Mouse (Mus musculus): ENCODE results near the gene Pomt2. TPM values are rescaled to one million over a fixed set of nuclear protein-coding genes. Genes with fewer than 3 reads are reported as not detected.

The Pomt2 gene
- polyA plus RNA-seq (2014; fragmentation: Nextera tagmentation; extraction: Ambion mirVana), result 12.2 and 14.8 TPM in 2 replicates

DNA sequence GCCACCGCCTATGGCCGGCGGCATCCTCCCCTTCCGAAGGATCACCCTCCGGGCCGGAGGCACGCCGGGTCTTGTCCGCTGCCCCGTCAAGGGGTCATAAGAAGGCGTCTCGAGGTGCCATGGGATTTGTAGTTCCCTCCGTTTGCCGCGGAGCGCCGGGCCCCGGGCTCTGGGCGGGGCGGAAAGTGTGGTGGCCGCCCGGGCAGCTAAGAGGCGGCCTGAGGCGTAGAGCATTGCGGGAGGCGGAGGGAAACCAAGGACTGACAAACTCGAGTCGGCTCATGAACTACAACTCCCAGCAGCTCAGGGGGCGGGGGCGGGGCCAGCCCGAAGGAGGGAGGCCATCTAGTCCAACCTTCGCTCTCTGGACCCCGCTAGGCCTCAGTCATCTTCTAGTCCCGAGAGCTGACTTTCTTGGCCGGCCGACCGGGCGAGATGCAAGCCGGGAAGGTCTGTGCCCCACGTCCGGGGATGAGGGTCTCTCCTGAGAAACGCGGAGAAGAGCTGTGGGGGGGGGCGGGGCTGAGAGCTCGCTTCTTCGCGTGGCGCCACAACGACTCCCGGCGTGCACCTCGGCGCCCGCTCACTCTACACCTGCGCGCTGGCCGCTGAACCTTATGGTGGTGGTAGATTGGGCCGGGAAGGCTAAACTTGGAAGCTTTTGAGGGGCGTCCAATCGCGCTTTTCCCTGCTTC, at the start of gene Pomt2:
Pomt2 (minus strand) TSS at position 574 of the 695 bp plus-strand sequence.
- peak within 1 kb of the TSS; percentile 82 for H3K4me3 ChIP-seq (ENCODE audit: low read depth, low read length)
- H3K36me3 ChIP-seq (ENCODE audit: control insufficient read depth, insufficient read depth, low read length), result no peaks in the 10 kb centered on the region
- WGBS, result under 1% methylated on average over 59 of the region's 61 CpGs
- H3K9me3 ChIP-seq (replicated peaks; ENCODE audit: control insufficient read depth, low read length), result peaks cover 5% of the 10 kb centered on the region; the same call in 1 of the 2 replicates
- peak; percentile 97 for ATAC-seq
- peaks cover 5% of the 10 kb centered on the region; the same call in 1 of the 2 replicates for H3K4me1 ChIP-seq (ENCODE audit: control insufficient read depth, insufficient read depth, low read length)
- peak; percentile 97 for DNase-seq (ENCODE audit: low spot score)
- H3K9ac ChIP-seq (ENCODE audit: low read length), result peak within 1 kb of the TSS; percentile 82
- peak within 1 kb of the TSS; percentile 76 for H3K4me2 ChIP-seq (ENCODE audit: low read length)
- no peaks in the 10 kb centered on the region for H3K27me3 ChIP-seq (replicated peaks; ENCODE audit: control insufficient read depth, insufficient read depth, low read length)
- peak within 1 kb of the TSS; percentile 97 for H3K27ac ChIP-seq (ENCODE audit: low read depth, low read length)

DNA sequence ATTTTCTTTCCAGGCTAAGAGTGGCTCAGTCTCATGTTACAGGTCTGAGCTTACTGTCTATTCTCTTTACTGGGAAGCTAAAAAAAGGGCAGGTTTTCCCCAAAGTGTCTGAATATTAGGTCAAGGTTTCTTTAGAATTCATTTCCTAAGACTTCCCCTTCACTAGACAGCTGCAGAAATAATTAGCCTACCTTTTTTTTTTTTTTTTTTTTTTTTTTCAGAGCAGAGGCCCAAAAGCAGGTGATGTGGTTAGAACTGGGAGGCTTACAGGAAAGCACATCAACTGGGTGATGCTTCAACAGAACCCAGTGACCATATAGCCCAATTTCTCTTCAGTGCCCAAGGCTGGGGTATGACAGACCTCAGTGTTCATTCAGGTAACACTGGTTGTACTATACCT, 48.5 kb upstream of the Pomt2 start:
- Histone ChIP-seq H3K4me2 (ENCODE audit: low read length) (no peak overlapping the region), H3K4me3 (ENCODE audit: low read depth, low read length) (no peak overlapping the region), H3K9ac (ENCODE audit: low read length) (no peak overlapping the region), H3K4me1 (ENCODE audit: control insufficient read depth, insufficient read depth, low read length) (peaks cover 7% of the 10 kb centered on the region), H3K27me3 (replicated peaks; ENCODE audit: control insufficient read depth, insufficient read depth, low read length) (no peaks in the 10 kb centered on the region), H3K9me3 (replicated peaks; ENCODE audit: control insufficient read depth, low read length) (no peaks in the 10 kb centered on the region), H3K36me3 (ENCODE audit: control insufficient read depth, insufficient read depth, low read length) (no peaks in the 10 kb centered on the region), H3K27ac (ENCODE audit: low read depth, low read length) (no peak overlapping the region)
- DNase-seq (ENCODE audit: low spot score) (no peak), ATAC-seq (no peak)

DNA sequence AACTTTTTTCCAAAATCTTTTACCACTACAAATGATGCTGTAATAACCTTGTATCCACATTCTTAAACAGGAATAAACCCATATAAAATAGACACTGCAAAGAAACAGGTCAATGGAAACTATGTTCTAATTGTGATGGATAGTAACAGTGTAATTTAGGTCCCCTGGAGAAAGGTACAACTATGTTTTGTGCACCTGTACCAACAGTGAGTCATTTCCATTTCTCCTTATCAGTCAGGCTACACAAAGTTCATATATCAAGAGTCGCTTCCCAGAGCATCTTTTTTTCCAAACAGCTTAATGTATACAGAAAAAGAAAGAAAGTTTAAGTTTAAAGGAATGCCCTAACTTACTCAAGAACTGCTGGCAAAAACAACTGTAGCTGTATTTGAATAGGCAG, 47.3 kb upstream of the Pomt2 start:
- ATAC-seq (no peak), DNase-seq (ENCODE audit: low spot score) (no peak)
- Histone ChIP-seq H3K4me3 (ENCODE audit: low read depth, low read length) (no peak overlapping the region), H3K27ac (ENCODE audit: low read depth, low read length) (no peak overlapping the region), H3K36me3 (ENCODE audit: control insufficient read depth, insufficient read depth, low read length) (no peaks in the 10 kb centered on the region), H3K27me3 (replicated peaks; ENCODE audit: control insufficient read depth, insufficient read depth, low read length) (no peaks in the 10 kb centered on the region), H3K9me3 (replicated peaks; ENCODE audit: control insufficient read depth, low read length) (no peaks in the 10 kb centered on the region), H3K4me1 (ENCODE audit: control insufficient read depth, insufficient read depth, low read length) (peaks cover 7% of the 10 kb centered on the region), H3K4me2 (ENCODE audit: low read length) (no peak overlapping the region), H3K9ac (ENCODE audit: low read length) (no peak overlapping the region)
- WGBS, result 90% methylated on average over 1 of the region's 1 CpGs

DNA sequence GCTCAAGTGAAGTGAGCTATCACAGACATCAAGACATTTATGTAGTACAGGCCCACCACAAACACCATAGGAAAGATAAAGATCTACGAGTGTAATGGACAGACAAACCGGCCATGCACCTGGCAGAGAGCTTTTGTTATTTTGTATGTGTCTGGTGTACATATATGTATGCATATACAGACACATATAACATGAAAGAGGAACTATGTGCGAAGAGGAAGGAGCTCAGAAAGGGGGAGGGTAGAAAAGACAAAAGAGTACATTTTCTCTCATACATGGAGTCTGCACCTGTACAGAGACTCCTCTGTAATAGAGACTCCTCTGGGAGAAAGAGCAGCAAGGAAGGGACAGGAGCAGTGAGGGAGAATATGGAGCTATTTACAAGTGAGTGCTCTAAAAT, 45.2 kb upstream of the Pomt2 start:
- H3K36me3 ChIP-seq (ENCODE audit: control insufficient read depth, insufficient read depth, low read length), result no peaks in the 10 kb centered on the region
- no peak overlapping the region for H3K4me2 ChIP-seq (ENCODE audit: low read length)
- no peak for ATAC-seq
- no peak overlapping the region for H3K4me3 ChIP-seq (ENCODE audit: low read depth, low read length)
- no peaks in the 10 kb centered on the region for H3K27me3 ChIP-seq (replicated peaks; ENCODE audit: control insufficient read depth, insufficient read depth, low read length)
- no peak overlapping the region for H3K27ac ChIP-seq (ENCODE audit: low read depth, low read length)
- no peaks in the 10 kb centered on the region for H3K9me3 ChIP-seq (replicated peaks; ENCODE audit: control insufficient read depth, low read length)
- no peak for DNase-seq (ENCODE audit: low spot score)
- 96% methylated on average over 3 of the region's 3 CpGs for WGBS
- H3K4me1 ChIP-seq (ENCODE audit: control insufficient read depth, insufficient read depth, low read length), result no peaks in the 10 kb centered on the region
- H3K9ac ChIP-seq (ENCODE audit: low read length), result no peak overlapping the region

DNA sequence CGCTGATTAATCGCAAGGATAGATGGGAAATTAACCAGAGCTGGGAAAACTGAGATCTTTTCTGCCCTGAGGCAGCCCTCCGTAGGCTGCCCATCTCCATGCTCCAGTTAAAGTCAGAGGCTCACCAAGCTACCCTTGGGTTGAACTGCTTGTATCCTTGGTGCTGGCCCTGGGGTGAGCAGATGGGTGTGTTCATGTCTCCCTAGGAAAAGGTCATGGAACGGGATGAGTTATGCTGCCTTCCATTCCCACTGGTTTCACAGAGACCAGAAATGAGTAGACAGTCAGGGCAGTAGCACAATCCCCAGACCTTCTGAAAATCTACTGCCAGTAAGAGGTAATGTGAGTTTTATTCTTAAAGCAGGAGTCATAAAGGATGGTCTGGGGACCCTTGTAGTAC, 29.9 kb upstream of the Pomt2 start:
- Histone ChIP-seq H3K27me3 (replicated peaks; ENCODE audit: control insufficient read depth, insufficient read depth, low read length) (no peaks in the 10 kb centered on the region), H3K4me2 (ENCODE audit: low read length) (no peak overlapping the region), H3K9ac (ENCODE audit: low read length) (no peak overlapping the region), H3K27ac (ENCODE audit: low read depth, low read length) (no peak overlapping the region), H3K9me3 (replicated peaks; ENCODE audit: control insufficient read depth, low read length) (no peaks in the 10 kb centered on the region), H3K4me1 (ENCODE audit: control insufficient read depth, insufficient read depth, low read length) (no peaks in the 10 kb centered on the region), H3K36me3 (ENCODE audit: control insufficient read depth, insufficient read depth, low read length) (peaks cover 15% of the 10 kb centered on the region), H3K4me3 (ENCODE audit: low read depth, low read length) (no peak overlapping the region)
- no peak for ATAC-seq
- WGBS, result 96% methylated on average over 4 of the region's 4 CpGs
- DNase-seq (ENCODE audit: low spot score), result no peak

DNA sequence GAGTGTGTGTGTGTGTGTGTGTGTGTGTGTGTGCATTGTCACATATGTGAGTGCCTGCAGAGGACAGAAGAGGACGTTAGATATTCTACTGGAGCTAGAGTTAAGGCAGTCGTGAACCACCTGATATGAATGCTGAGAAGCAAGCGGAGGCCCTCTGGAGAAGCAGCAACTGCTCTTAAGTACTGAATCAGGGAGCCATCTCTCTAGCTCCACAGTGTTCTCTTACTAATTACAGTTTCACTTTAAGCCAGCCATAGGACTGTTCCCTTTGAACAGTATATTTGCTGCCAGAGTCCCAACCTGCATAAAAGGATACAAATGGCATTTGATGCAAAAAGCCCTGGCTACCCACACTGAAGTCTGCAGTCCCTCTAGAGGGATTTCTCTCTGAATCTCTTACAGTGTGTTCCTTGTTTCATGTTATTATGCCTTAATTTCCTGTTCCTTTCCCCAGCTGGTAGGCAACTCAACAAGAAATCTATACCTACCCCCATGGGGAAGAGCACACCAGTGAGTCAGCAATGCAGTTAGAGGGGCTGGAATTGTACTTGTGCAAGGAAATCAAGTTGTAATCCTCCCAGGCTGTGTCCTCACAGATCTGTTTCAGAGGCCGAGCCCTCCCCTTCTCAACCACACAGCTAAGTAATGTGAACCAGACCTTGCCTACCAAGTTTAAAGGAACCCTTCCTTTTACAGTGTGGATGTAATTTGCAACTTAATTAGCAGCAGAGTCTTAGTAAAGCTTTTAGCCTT, 27.6 kb upstream of the Pomt2 start:
- H3K27ac ChIP-seq (ENCODE audit: low read depth, low read length), result no peak overlapping the region
- DNase-seq (ENCODE audit: low spot score) (no peak), ATAC-seq (no peak)
- WGBS, result 72% methylated on average over 4 of the region's 4 CpGs
- H3K36me3 ChIP-seq (ENCODE audit: control insufficient read depth, insufficient read depth, low read length), result peaks cover 26% of the 10 kb centered on the region
- H3K9me3 ChIP-seq (replicated peaks; ENCODE audit: control insufficient read depth, low read length), result no peaks in the 10 kb centered on the region
- H3K27me3 ChIP-seq (replicated peaks; ENCODE audit: control insufficient read depth, insufficient read depth, low read length), result no peaks in the 10 kb centered on the region
- H3K4me3 ChIP-seq (ENCODE audit: low read depth, low read length), result no peak overlapping the region
- no peaks in the 10 kb centered on the region for H3K4me1 ChIP-seq (ENCODE audit: control insufficient read depth, insufficient read depth, low read length)
- H3K4me2 ChIP-seq (ENCODE audit: low read length), result no peak overlapping the region
- no peak overlapping the region for H3K9ac ChIP-seq (ENCODE audit: low read length)

DNA sequence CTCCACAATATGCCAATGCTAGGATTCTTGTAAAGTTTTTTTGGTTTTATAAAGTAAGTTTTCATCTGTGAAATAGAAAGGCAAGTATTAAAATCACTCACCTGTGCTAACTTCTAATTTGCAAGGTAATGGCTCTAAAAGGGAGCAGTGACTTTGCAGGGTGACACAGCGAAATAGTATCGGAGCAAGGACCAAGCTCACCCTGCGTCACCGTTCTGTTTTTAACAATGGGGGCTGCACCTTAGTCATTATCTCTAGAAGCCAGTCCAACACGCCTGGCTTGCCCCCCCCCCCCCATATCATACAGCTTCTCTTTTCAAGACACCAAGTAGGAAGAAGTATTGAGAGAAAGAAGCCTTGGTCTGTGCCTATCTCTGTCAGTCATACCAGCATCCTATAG, 13.0 kb upstream of the Pomt2 start:
- Histone ChIP-seq H3K4me1 (ENCODE audit: control insufficient read depth, insufficient read depth, low read length) (no peaks in the 10 kb centered on the region), H3K36me3 (ENCODE audit: control insufficient read depth, insufficient read depth, low read length) (no peaks in the 10 kb centered on the region), H3K9me3 (replicated peaks; ENCODE audit: control insufficient read depth, low read length) (no peaks in the 10 kb centered on the region), H3K27ac (ENCODE audit: low read depth, low read length) (no peak overlapping the region), H3K9ac (ENCODE audit: low read length) (no peak overlapping the region), H3K4me2 (ENCODE audit: low read length) (no peak overlapping the region), H3K27me3 (replicated peaks; ENCODE audit: control insufficient read depth, insufficient read depth, low read length) (no peaks in the 10 kb centered on the region), H3K4me3 (ENCODE audit: low read depth, low read length) (no peak overlapping the region)
- WGBS, result 91% methylated on average over 5 of the region's 5 CpGs
- DNase-seq (ENCODE audit: low spot score) (no peak), ATAC-seq (no peak)

DNA sequence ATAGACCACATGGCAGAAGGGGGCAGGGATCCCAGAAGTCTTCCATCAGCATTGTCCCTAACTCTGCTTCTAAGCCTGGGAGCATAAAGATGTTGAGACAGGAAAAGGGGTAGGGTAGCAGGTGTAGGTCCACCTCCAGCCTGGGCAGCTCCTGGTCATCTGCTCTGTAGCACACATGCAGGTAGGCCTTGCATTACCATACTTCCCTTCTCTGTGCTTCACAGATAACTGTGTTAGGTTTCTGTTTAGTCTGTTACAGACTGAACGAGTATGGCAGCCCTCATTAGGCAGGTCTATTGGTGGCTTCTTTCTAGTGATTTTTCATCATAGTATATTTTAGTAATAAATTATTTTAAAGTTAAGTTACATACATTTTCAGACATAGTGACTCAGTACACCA, 12.5 kb upstream of the Pomt2 start:
- DNase-seq (ENCODE audit: low spot score) (no peak), ATAC-seq (no peak)
- Histone ChIP-seq H3K4me1 (ENCODE audit: control insufficient read depth, insufficient read depth, low read length) (no peaks in the 10 kb centered on the region), H3K36me3 (ENCODE audit: control insufficient read depth, insufficient read depth, low read length) (no peaks in the 10 kb centered on the region), H3K4me2 (ENCODE audit: low read length) (no peak overlapping the region), H3K27me3 (replicated peaks; ENCODE audit: control insufficient read depth, insufficient read depth, low read length) (no peaks in the 10 kb centered on the region), H3K4me3 (ENCODE audit: low read depth, low read length) (no peak overlapping the region), H3K27ac (ENCODE audit: low read depth, low read length) (no peak overlapping the region), H3K9ac (ENCODE audit: low read length) (no peak overlapping the region), H3K9me3 (replicated peaks; ENCODE audit: control insufficient read depth, low read length) (no peaks in the 10 kb centered on the region)
- 85% methylated on average over 1 of the region's 1 CpGs for WGBS

DNA sequence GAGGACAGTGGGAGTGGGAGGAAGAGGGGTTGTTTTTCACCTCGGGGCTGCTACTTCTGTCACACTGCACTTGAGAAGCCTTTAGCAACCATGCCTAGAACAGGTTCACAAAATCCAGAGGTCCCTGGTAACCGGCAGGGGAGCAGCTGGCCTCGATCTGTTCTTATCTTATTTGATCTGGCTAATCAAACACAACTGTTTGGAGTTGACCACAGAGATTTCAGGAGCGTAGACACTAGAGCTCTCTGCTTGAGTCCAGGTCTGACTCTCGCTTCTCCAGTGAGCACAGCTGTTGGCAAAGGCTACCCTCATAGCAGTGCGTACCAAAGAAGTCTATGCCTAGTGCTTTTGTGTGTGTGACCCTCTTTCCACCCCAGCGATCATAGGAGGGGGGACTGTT, 10.3 kb upstream of the Pomt2 start:
- Histone ChIP-seq H3K4me2 (ENCODE audit: low read length) (no peak overlapping the region), H3K27me3 (replicated peaks; ENCODE audit: control insufficient read depth, insufficient read depth, low read length) (no peaks in the 10 kb centered on the region), H3K4me1 (ENCODE audit: control insufficient read depth, insufficient read depth, low read length) (no peaks in the 10 kb centered on the region), H3K27ac (ENCODE audit: low read depth, low read length) (no peak overlapping the region), H3K36me3 (ENCODE audit: control insufficient read depth, insufficient read depth, low read length) (no peaks in the 10 kb centered on the region), H3K4me3 (ENCODE audit: low read depth, low read length) (no peak overlapping the region), H3K9me3 (replicated peaks; ENCODE audit: control insufficient read depth, low read length) (no peaks in the 10 kb centered on the region), H3K9ac (ENCODE audit: low read length) (no peak overlapping the region)
- WGBS, result 83% methylated on average over 7 of the region's 7 CpGs
- ATAC-seq (no peak), DNase-seq (ENCODE audit: low spot score) (no peak)

All from forebrain, embryonic 14.5 days (tissue).